Mouse (Mus musculus): ENCODE data around the gene Wdr25.

Wdr25 gene

DNA sequence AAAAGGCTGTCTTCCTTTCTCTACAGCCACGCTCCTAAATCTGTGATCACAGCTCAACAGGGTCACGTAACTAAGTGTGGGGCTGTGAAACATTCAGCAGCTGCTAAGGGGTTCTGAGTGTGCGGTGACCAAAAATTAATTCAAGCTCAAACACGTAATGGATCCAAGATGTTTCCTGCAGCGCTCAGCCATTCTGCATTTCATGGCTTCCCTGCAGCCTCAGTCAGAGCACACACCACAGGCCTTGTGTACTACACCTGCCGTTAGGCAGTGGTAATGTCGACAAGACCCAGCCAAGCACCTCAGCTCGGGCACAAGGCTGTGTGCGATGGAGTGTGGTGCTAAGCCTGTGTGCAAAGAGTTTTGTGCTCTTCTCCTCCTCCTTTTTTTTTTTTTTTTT lies 94.0 kb downstream of the Wdr25 start:
- DNase-seq (ENCODE audit: low spot score) = no peak

DNA sequence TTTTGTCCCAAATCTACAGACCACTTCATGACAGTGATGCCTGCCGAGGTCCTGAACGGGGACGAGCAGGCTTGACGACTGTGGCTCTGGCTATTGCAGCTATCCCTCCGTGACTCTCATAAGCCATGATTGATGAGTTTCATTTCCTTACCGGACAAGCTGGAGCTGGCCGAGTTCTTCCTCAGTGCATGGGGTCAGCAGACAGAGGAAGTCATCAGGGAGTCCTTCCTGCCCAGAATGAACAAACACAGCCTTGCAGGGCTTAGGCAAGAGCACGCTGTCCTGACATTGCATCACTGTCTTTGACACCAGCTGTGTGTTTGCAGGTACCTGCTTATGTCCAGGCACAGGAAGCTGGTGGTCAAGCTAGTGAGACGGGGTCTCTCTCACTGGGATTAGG lies 97.0 kb downstream of the Wdr25 start:
- DNase-seq (ENCODE audit: low spot score) = no peak

DNA sequence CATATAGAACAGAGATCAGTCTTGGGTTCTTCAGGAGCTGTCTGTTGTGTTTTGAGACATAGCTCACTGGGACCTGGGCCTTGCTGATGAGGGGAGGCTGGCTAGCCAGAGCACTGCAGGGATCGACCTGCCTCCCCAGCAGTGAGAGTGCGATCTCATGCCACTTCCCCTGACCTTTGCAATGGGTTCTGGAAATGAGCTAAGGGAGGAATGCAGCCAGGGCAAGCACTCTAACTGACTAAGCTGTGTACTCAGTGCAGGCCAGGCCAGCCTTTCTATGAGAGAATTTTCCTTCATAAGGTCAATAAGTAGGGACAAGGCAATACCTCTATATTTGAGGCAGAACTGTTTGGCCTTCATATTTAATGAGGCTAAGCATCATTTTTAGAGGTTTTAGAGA lies 99.6 kb downstream of the Wdr25 start:
- no peak for DNase-seq (ENCODE audit: low spot score)

DNA sequence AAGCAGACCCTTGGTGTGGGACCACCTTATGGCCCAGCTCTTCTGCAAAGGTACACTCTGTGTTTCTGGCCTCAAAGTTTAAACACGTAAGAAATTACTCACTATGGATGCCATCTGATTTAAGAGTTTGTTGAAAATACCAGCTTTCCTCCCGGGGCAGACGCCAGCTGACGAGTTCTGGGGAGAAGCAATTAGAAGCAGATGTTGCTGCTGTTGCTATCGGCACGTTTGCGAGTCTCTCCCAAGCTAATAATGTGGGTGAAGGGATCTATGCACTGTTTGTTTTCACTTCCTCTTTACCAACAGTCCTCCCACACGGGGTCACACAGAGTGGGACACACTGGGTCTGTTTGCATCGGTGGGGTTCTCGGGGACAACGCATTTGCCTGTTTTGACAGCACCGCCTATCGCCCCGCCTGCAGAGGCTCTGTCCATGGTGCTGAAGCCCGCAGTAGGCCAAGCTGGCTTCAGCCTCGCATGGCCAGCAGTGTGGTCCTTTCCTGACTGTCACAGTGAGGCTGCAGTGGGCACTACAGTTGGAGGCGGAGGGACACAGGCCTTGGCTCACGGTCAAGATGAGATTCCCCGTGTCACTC lies 101.1 kb downstream of the Wdr25 start:
- peak; percentile 92 for DNase-seq (ENCODE audit: low spot score)

DNA sequence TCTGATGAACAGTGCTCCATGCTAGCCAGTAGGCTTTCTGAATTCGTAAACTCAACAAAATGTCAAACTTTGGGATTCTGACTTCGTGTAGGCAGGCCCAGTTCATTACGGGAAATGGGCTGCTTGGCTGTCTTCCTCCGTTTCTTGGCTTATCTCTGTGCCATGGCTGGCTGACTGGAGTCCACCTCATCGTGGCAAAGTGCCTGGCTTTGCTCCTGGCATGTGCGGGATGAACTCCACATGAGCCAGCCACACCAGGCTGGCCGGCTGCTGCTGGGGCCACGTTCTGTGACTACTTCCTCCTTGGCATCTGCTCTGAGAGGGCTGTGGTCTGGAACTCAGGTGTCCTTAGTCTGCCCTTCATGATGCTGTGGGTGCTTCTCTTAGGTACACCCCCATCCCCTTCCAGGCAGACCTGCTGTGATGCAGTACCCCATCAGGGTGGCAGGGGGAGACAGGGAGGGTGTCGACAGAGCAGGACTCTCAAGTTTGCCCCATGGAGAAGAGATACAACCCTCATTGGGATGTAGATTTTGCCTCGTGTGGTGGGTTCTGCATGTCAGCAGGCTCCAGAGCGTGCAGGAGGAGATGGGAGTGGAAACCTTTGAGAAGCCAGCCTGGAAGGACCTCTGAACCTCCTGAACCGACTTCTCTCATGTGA lies 102.7 kb downstream of the Wdr25 start:
- DNase-seq (ENCODE audit: low spot score) = no peak

DNA sequence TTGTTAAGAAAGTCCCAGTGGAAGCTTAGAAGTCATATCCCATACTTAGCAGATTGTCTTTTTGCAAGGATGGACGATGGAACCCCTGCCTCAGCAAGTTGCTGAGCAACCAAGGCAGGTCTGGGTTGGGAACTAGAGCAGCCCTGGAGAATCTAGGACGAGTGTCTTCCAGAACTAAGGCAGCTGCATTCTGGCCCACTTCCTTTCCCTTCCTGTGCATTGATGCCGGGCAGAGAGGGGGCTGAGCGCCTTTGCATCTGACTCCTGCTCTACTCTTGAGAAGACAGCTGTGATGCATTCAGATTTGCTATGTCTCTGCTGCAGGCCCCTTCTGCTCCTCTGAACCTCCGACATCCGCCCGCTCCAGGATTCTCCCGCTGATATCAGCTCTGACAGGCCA lies 103.8 kb downstream of the Wdr25 start:
- no peak for DNase-seq (ENCODE audit: low spot score)

DNA sequence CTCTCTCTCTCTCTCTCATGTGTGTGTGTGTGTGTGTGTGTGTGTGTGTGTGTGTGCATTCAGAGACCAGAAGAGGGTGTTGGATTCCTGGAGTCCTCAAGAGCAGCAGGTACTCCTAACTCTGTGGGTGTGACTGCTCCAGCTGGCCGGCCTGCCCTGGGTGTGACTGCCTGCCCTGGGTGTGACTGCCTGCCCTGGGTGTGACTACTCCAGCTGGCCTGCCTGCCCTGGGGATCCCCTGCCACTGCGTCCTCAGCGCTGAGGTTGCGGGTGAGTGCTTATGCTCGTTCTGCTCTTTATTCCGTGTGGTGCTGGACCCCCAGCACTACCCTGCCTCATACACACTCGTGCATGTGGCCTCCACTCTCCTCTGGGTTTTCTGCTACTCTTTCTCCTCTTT lies 109.5 kb downstream of the Wdr25 start:
- no peak for DNase-seq (ENCODE audit: low spot score)

DNA sequence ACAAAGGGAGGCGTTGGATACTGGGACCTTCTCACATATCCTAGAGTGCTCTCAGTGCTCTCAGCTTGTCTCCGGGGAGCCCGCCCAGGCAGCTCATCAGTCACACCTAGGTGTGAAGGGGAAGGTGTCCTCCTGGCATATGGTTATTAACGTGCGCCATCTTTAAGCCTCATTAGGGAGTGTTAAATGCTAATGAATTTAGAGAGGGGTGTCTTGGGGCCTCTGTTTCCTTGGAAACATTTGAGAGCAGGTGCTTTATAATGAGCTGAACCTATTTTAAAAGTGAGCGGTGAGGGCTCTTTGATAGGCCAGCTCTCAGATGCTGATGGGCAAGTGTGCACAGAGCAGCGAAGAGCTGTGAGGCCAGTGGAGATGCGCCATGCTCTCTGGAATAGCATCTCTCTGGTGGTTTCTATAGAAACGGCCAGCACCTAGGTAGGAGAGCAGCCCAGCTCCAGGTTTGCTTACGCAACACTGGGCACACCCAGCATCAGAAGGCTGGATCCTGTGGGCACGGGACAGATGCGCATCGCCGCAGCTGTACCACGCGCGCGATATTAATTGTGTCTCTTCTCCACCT lies 116.7 kb downstream of the Wdr25 start:
- DNase-seq (ENCODE audit: low spot score) = no peak

DNA sequence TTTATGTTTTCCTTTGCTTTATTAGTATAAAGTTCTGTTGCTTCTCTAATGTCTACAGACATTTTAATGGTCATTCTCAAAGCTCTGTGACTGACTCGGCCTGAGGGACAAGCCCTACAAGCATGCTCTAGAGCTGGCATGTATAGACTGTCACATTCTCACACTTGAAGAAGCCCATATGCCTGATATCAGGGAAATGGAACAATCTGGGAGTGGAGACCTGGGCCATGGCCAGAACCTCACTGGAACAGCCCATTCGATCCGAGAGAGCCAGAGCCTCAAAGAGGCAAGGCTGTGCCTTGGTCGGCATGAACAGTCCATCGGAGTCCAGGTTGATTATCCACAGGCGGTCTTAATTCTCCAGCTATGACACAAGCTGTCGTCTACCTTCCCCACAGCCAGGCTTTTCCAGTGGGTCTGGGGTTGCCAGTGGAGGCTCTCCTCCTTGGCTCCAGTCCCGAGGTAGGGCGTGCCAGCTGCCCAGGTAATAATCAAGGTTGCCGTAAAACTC lies 128.8 kb downstream of the Wdr25 start:
- no peak for DNase-seq (ENCODE audit: low spot score)

DNA sequence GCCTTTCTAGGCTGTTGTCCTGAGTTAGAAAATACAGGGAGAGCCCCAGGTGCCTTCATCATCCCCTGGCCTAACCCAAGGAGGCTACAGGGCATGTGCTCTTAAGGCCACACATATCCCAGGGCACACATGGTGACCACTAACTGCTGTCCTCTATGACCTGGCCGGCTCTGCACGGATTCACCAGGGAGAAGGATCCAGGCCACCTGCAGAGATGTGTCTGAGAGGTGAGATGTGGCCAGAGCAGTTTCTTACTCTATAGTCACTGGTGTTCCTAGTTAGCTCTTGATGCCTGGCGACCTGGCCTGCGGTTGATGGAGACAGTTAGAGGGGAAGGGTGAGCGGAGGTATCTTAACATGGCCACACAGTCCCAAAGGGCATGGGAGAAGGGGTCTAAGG lies 129.5 kb downstream of the Wdr25 start:
- no peak for DNase-seq (ENCODE audit: low spot score)

DNA sequence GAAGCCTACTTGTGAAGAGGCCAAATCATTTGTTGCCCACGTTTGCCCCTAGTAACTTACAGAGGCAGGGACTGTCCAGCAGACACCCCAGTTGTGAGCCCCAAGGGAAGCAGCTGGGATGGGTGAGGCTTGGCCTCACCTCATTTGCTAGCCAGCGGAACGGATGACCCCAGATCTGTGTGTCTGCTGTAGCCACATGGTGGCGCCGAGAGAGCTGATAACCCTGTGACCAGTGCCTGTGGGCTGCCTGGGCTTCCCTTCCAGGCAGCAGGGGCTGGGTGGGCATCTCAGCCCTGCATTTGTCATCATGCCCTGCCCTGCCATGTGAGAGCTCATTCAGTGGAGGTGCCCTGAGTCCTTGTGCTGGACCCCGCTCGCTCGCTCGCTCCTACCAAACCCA lies 130.3 kb downstream of the Wdr25 start:
- DNase-seq (ENCODE audit: low spot score) = no peak

DNA sequence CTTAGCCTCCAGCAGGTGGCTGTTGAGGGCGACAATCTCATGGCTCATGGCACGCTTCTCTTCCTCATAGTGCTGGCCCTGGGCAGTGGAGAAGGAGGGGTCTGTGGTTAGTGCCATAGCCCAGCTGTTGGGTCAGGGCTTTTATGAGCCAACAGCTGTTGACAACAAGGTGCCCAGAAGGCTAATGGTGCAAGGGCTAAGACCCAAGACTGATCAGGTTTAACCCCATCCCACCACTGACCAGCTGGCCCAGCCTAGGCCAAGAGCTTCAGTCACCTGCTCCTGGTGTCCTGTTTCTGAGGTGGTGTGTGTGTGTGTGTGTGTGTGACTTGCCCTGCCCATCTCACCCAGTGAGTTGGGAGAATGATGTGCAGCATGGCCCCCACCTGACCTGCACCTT lies 143.6 kb downstream of the Wdr25 start:
- DNase-seq (ENCODE audit: low spot score) = no peak

DNA sequence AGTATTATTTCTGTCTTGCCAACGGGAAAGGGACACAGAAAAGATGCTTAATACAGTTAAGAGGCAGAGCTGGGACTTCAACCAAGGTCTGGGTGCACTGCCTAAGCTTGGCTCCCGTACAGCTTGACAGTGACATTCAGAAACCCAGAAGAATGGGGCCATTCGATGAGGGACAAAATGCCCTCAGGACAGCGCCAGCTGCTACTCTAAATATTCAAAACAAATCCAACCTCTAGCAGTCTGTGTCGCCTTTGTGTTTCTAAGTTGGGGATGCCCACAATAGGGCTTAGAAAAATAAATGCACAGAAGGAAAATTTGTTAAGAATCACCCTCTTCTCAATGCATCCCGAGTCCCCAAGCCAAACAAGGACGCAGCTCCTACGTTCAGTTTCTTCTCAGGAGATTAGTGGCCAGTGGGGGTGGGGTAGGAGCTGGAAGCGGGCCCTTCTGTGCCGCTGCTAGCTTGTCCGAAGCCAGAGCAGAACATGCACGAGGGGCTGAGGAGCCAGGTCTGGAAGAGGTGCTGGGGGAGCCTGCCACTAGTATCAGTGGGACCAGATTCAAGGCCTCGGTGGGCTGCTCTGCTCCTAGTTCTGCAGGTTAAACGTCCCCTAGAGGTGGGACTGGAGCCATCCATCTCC lies 144.9 kb downstream of the Wdr25 start:
- DNase-seq (ENCODE audit: low spot score) = no peak

DNA sequence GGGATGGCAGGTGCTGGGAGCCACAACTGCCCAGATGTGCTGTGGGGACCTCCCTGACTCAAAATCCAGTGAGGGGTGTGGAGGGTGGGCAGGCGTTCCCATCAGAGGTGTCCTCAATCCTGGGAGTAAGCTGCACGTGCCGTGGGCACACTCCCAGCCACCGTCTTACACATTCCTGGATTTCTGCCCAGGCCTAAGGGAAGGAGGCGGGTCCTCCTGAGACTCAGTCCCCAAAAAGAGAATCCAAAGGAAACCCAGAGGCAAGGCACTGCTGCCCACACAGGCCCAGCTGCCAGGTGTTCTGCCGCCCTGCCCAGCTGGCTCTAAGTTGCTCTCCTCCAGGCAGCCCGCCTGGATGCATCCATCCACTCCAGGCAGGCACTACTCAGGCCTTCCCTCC lies 145.9 kb downstream of the Wdr25 start:
- no peak for DNase-seq (ENCODE audit: low spot score)

DNA sequence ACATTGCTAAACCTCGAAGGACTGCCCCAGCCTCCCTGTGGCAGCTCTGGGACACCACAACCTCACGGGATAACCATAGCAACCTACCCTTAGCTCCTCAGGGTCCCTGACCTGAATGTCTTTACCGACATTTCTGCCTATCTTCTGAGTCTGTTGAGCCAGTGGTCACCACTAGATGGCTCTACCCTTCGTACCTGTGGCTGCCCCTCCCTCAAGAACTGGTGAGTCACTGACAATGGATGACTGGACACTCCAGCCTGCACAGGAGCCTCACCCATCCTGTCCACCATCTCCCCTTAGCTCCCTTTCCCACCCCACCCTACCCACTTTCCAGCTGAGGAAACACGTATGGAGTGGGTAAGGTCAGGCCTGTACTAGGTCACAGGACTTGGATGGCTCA lies 151.1 kb downstream of the Wdr25 start:
- DNase-seq (ENCODE audit: low spot score) = no peak

DNA sequence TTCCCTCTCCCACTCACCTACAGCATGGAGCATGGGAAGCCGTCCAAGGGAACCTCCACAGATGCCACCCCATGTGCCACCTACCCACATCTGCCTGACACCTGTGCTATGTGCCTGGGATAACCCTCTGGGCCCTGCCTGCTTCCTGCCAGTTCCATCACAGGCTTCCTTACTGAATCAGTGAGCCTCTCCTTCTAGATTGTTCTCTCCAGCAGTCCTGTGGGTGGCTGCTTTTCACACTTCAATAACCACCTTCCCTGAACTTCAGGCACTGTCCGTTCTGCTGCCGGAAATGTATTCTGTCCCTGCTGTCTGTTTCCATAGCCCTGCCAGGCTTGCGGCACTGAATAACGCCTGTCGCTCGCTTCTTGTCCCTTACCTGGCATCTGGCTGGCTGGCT lies 152.2 kb downstream of the Wdr25 start:
- no peak for DNase-seq (ENCODE audit: low spot score)

DNA sequence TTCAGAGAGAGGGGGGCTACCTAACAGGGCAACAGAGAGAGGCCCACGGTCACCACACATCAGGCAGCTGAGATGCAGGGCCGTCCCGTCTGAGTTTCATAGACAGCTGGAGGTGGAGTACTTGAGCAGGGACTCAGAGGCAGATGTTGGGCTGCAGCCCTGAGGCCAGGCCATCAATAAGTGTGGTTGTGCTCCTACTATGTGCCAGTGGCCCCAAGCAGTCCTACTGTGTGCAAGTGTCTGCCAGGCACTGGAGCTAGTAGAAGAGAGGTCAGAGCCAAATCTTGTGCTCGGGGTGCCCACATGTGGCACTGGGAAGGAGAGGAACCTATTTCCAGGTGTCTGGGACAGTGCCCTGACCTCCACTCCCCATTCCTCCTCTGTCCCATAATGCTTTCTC lies 156.5 kb downstream of the Wdr25 start:
- DNase-seq (ENCODE audit: low spot score) = no peak

DNA sequence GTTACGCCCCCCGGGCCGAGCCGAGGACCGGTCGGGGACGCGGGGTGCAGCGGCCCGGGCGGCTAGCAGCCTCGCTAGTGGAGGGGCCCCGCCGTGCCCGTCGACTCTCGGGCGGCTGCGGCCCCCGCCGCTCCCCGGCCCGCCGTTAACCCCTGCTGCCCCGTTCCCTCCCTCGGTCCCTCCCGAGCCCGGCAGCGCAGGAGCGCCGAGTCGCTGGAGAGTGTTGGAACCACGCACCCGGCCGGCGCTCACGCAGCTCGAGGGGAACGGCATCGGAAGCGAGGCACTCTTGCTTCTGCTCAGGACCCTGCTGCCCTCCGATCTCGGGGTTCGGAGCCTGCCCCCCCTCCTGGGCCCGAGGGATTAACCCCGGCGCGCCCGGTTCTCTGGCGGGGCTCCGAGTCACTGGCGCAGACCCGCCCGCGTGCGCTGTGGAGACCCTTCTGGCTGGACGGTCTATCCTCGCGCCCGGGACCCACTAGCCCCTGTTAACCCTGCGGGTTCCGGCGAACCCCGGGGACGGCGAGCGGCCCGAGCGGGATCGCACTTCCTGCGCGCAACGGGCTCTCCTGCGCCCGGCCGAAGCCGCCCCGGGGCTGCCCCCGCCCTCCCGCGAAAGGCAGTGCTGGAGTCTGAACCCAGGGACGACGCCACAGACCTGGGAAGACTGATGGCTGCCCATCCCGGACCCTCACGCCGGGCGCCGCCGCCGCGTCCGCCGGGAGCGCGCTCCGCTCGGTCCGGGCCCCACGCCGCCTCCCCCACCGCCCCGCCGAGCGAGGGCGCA lies 159.8 kb downstream of the Wdr25 start:
- no peak for DNase-seq (ENCODE audit: low spot score)

DNA sequence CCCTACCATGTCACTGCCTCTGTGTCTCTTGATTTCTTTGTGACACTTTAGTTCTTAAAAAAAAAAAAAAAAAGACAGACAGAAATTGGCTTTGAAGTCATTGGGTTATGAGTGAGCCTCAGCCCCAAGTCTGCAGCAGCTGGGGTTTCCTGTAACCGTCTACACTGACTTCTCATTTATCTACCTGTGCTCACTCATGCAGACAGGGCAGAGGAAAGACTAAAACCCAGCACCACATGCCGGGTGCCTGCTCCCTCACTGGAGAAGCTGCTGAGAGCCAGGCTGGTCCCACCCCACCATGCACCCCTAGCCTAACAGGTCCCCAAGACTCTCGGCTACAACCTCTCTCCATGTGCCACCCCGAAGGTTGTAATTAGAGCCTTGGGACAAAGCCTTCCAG lies 164.3 kb downstream of the Wdr25 start:
- DNase-seq (ENCODE audit: low spot score) = no peak

DNA sequence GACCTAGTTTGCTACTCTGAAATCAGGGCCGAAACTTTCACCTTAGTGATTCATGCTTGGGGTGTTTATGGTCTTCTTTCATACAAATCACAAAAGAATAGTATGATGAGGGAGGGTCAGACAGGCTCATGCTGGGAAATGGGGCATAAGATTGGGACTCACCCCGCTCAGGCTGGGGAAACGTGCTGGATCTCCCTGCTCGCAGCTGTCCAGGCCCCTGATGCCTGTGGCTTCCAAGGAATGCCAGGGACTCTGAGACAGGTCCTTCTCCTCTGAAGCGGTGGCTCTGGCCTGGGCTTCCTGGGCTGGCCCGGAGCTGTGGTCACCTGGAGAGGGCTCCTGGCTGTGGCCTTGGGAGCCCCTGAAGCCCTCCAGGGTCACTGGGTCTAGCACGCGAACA lies 165.2 kb downstream of the Wdr25 start:
- no peak for DNase-seq (ENCODE audit: low spot score)

DNA sequence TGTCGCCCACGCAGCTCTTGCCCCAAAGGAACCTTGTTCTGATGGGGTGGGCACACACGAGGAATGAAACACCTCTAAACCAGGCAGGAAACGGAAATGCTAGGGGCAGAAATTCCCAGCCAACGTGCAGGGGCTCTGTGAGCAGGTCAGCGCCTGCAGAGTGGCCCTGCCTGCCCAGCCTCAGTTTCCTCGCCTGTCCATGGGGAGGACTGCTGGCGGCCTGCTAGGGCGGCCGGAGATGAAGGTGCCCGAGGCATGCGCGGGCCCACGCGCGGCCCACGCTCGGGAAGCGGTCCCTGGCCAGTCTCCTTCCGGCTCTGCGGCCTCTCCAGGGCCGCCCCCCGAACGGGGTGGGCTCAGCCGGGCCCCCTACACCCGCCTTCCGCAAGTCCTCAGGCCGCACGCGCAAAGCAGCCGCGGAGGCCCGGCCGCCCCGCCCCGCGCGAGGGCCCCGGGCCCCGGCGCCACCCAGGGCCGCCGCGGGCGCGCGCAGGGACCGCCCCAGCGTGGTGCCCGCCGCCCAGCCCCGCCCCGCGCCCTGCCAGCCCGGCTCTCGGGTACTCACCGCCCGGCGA lies 174.2 kb downstream of the Wdr25 start:
- peak; percentile 50 for DNase-seq (ENCODE audit: low spot score)

DNA sequence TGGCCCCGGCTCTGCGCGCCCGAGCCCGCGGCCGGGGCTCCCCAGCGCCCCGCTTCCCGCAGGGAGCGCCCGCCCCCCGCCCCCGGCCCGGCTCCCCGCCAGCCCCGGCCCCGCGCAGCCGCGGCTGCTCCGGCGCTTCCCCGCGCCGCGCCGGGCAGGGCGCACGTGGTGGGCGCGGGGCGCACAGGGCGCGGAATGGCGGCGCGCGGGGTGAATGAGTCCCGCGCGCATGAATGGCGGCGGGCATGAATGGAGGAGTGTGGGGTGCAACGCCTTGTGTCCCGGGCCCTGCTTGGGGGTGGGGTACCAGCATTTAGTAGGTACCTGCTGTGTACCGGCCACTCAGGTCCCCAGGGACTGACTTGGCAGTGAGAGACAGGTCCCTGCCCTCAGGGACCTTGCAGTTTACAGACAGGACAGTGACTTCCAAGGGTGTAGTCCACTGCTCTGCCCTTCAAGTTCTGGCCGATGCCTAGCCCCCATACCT lies 174.8 kb downstream of the Wdr25 start, which contains the start of gene Begain:
Begain (minus strand) TSS at position 51 of the 487 bp plus-strand sequence.
- DNase-seq (ENCODE audit: low spot score) = no peak

All from testis, postnatal 10 days (tissue).